Mouse (Mus musculus) layer of hippocampus, postnatal 36 days (tissue): Measurements from ENCODE around the gene Rdh13. TPM values are rescaled to one million over a fixed set of nuclear protein-coding genes. Genes with fewer than 3 reads are reported as not detected.
"Not testable (repeated sequence)": the region's sequence is repeated elsewhere in the genome, so short reads cannot be mapped to it uniquely, and the experiment has no call there.

Experiments
- DNase-seq, 2 experiments: peaks; one replicate each; pipeline ENCODE4 v3.0.0; 2022
- microRNA-seq, 2 experiments: library from miRNA; unstranded; fragments of <30 nt; microRNA quantifications; one replicate each; pipeline ENCODE4 v1.2.0; 2021
- total RNA-seq, 2 experiments: library from RNA; stranded (reverse); gene quantifications; 2 replicates each; pipeline ENCODE4 v1.2.3; 2021

The Rdh13 gene
- total RNA-seq, 2 experiments from 2014 or later: 26.6 to 27.8 TPM

DNA sequence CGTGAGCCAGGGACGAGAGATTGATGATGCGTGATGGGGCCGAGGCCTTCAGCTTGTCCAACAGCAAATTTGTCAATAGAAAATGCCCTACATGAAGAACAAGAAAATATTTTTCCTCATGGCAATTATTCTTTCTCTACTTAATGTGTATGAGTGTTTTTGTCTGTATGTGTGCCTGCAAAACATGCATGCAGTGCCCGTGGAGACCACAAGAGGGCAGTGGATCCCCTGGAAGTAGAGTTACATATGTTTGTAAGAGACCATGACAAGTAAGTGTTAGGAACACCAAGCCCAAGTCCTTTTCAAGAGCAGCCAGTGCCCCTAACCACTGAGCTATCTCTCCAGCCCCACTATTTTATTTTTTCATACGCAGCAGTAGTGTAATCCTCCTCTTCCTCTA is 13.9 kb downstream of the Rdh13 start:
- peak; percentile 23 to 34 for DNase-seq

- no peak for DNase-seq
These were observed 15.1 kb downstream of the Rdh13 start for GRCm38 (mm10) chr7:4430246-4430844.

- DNase-seq: peak; percentile 77 to 78
These were observed 18.1 kb downstream of the Rdh13 start for GRCm38 (mm10) chr7:4427161-4427912.

- no peak for DNase-seq
These were observed 25.2 kb downstream of the Rdh13 start for GRCm38 (mm10) chr7:4420230-4420629.

- no peak for DNase-seq
These were observed 25.8 kb downstream of the Rdh13 start for GRCm38 (mm10) chr7:4419681-4420080.

DNA sequence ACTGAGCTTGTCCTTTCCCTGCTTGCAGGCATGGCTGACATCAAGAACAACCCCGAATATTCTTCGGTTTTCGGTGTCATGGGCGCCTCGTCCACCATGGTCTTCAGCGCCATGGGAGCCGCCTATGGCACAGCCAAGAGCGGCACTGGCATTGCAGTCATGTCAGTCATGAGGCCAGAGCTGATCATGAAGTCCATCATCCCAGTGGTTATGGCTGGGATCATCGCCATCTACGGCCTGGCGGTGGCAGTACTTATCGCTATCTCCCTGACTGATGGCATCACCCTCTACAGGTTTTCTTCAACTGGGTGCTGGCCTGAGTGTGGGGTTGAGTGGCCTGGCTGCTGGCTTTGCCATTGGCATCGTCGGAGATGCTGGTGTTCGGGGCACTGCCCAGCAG is 33.0 kb downstream of the Rdh13 start:
- DNase-seq: not testable (repeated sequence)

- no peak for DNase-seq
These were observed 47.7 kb downstream of the Rdh13 start, which contains the start of gene Gp6 for GRCm38 (mm10) chr7:4397730-4398129. Gp6 (minus strand) TSS chr7:4397744.

Small RNA genes lying within 50 kb of the gene (microRNA-seq; reads per million reads assigned to microRNA genes)
- gene Gm24605 (0 reads per million in 2 experiments), gene Gm24752 (0 reads per million in 2 experiments), gene Gm25349 (0 reads per million in 2 experiments)

Other genes with a start within 250 kb of the Rdh13 start
- not detected for gene Lilra5, start 207.9 kb downstream of the Rdh13 start, total RNA-seq
- gene Ncr1, start 107.9 kb downstream of the Rdh13 start, total RNA-seq: not detected
- gene Gp6, start 47.9 kb downstream of the Rdh13 start, total RNA-seq: not detected
- 1 to 10 TPM; 4.3 to 5.4 TPM for gene Eps8l1, start 15.0 kb upstream of the Rdh13 start, total RNA-seq
- gene Ppp1r12c, start 56.0 kb upstream of the Rdh13 start, total RNA-seq: 100 to 1,000 TPM; 146 to 164 TPM
- 1 to 10 TPM; 1.1 to 4.2 TPM for gene Tnnt1, start 70.7 kb upstream of the Rdh13 start, total RNA-seq
- gene Tnni3, start 78.6 kb upstream of the Rdh13 start, total RNA-seq: 1 to 10 TPM in 1 of 2 experiments, under 1 TPM in 1; 0.70 to 1.3 TPM
- under 1 TPM; 0.38 to 0.65 TPM for gene Dnaaf3, start 86.8 kb upstream of the Rdh13 start, total RNA-seq
- 100 to 1,000 TPM; 203 to 220 TPM for gene Syt5, start 101.9 kb upstream of the Rdh13 start, total RNA-seq
- gene Ptprh, start 158.4 kb upstream of the Rdh13 start, total RNA-seq: under 1 TPM; 0.28 to 0.40 TPM
- gene Tmem86b, start 185.8 kb upstream of the Rdh13 start, total RNA-seq: 10 to 100 TPM; 14.4 to 21.5 TPM
- gene Ppp6r1, start 213.4 kb upstream of the Rdh13 start, total RNA-seq: 100 to 1,000 TPM; 134 to 136 TPM
- 10 to 100 TPM; 85.2 to 87.6 TPM for gene Hspbp1, start 239.4 kb upstream of the Rdh13 start, total RNA-seq
- gene Brsk1, start 245.0 kb upstream of the Rdh13 start, total RNA-seq: 100 to 1,000 TPM; 325 to 344 TPM